Mouse (Mus musculus) bone marrow macrophage, adult 2 months (primary cell): ENCODE data around the gene Krt18.

ENCODE experiments used
- CTCF ChIP-seq: IDR thresholded peaks from 2 replicates; pipeline ENCODE4 v1.5.1; 2012; ENCODE audit warnings: low read depth, mild to moderate bottlenecking, low read length, moderate library complexity
- POLR2A ChIP-seq: IDR thresholded peaks from 2 replicates; pipeline ENCODE4 v1.6.1; 2012; ENCODE audit warnings: mild to moderate bottlenecking, low read depth, low read length, borderline replicate concordance

- TF ChIP-seq CTCF = no peak
- TF ChIP-seq POLR2A = no peak
Observed at GRCm38 (mm10) chr15:102002646-102003488, 25.1 kb upstream of the Krt18 start.
